Mouse (Mus musculus) urinary bladder, postnatal 0 days (tissue): Measurements from ENCODE around the gene Sypl2. TPM values are rescaled to one million over a fixed set of nuclear protein-coding genes. Genes with fewer than 3 reads are reported as not detected.

Experiments
- polyA plus RNA-seq: library from polyadenylated mRNA; unstranded; fragments of >200 nt; fragmentation: Nextera tagmentation; extraction: Ambion mirVana; gene quantifications from 2 replicates; pipeline ENCODE4 v1.2.1, GENCODE M21; 2015

Gene Sypl2
- polyA plus RNA-seq, result 0.05 TPM in 2 replicates

GRCm38 (mm10) chr3:108226558-108227350 is at the start of gene Sypl2:
Gene Sypl2 (minus strand): TSS chr3:108226648.

DNA sequence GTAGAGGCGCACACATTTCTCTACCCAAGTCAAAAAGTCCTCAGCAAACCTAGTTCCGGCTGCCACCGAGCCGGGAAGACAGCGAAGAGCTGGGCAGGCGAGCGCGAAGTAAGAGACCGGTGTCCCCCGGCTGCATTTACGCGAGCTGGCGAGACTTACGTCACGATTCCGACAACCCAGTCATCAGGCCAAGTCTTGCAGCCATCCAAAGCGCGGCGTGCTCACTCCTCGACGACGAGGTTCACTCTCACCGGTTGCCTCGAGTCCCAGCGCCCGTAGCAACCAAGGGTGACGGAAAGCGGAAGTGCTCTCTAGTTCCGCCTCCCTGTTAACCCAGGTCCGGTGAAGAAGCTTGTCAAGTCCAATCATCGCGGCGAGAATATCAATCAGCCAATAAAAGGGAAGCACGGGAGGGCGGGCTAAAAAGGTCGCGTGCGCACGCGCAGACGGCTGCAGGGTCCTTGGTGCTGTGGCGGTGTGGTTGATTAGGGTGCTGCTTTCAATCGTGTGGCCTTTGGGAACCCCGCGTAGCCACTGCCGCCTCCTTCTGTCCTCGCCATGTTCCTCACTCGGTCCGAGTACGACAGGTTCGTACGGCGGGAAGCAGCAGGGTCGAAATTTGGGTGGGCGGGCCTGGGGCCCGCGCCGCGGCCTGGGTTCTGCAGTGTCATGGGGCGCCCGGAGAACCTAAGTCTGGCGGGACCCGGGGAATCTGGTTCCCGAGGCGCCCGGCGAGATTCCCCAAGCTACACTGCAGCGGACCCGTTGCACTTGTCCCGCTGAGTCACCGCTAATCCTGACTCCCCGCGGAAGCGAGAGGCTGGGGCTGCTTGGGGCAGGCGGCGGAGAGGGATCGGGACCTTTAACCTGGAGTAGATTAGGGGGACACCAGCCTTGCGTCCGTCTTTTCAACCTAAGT is 30.5 kb upstream of the Sypl2 start, which contains the start of gene Psma5:
Gene Psma5, plus strand, starts transcription at position 208 of the 919 bp plus-strand sequence.

DNA sequence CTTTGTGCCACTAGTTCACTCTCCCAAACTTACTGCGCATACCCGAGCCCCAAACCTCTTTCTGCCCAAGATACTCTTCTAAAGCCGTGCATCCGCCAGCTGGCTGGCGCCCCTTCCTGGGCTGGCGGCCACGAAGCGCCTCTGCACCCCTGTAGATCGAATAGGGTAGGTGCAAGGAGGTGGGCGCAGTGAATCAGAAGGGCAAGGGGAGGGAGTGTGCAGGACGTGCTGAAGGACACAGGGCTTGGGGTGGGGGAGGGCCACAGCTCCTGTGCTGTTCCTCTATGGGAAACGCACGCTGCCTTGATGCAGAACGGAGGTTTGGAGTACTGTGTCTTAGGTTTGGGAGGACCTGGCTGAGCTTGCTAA is 15.7 kb downstream of the Sypl2 start, which contains the start of gene Atxn7l2:
Gene Atxn7l2, minus strand, starts transcription at position 164 of the 369 bp plus-strand sequence.

DNA sequence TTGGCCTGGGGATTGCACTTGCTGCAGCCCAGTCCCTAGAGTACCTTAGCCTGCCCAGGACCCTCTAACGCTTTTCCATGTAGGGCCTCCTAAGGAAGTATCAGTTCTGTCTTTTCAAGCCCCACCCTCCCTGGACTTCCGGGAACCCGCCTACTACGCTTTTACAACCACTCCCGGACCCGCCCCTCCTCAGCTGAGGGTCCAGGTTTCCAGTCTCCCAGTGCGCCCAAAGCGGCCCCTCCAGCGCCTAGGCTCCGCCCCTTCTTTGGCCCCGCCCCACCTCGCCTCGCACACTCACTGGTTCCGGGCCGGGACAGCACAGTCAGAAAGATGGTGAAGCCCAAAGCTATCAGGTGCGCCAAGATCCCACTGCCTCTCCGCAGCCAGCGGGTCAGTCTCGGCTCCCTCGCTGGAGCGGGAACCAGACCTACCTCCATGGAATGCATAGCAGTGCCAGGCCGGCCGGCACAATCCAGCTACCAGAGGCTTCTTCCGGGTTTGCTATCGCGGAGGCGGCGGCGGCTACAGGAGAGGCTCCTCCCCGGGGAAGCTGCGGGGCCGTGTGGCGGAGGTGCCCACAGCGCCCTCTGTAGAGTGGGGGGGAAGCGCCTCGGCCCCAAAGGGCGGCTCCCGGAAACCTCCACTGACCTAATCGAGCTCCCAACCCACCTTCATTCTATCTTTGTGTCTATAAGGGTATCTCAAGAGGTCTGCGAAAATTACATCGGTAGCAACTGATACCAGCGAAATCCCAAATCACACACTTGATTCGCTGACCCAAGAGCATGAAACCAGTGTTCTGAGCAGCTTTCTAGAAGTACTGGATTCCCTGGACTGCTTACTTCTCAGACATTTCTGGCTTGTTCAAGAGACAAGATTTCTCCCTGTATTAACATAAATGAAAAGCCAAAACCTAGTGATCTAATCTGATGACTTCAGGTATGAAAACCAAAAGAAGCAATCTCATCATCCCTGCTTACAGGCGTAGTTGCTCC is 25.8 kb downstream of the Sypl2 start, which contains the start of gene Cyb561d1:
Gene Cyb561d1, minus strand, starts transcription at position 884 of the 995 bp plus-strand sequence.

GRCm38 (mm10) chr3:108186098-108187047 is 40.1 kb downstream of the Sypl2 start, which contains the start of gene Amigo1:
Gene Amigo1 (plus strand): TSS chr3:108186335.

Other genes starting within 250 kb of the Sypl2 start
- gene Gstm2, start 240.2 kb downstream of the Sypl2 start, polyA plus RNA-seq, result 109 and 123 TPM in 2 replicates
- 1,712 and 1,836 TPM in 2 replicates for gene Gstm1, start 208.7 kb downstream of the Sypl2 start, polyA plus RNA-seq
- gene Gstm4, start 181.8 kb downstream of the Sypl2 start, polyA plus RNA-seq, result 58.6 and 63.9 TPM in 2 replicates
- 14.9 and 16.5 TPM in 2 replicates for gene Ampd2, start 140.0 kb downstream of the Sypl2 start, polyA plus RNA-seq
- 0.28 and 0.45 TPM in 2 replicates for gene Gnat2, start 133.9 kb downstream of the Sypl2 start, polyA plus RNA-seq
- 98.7 and 117 TPM in 2 replicates for gene Gnai3, start 80.5 kb downstream of the Sypl2 start, polyA plus RNA-seq
- 0.06 TPM in 1 of 2 replicates, not detected in the other for gene Gpr61, start 71.8 kb downstream of the Sypl2 start, polyA plus RNA-seq
- 2.7 and 3.2 TPM in 2 replicates for gene Amigo1, start 40.3 kb downstream of the Sypl2 start, polyA plus RNA-seq
- gene Cyb561d1, start 25.4 kb downstream of the Sypl2 start, polyA plus RNA-seq, result 3.2 and 4.2 TPM in 2 replicates
- 3.8 and 4.5 TPM in 2 replicates for gene Atxn7l2, start 15.7 kb downstream of the Sypl2 start, polyA plus RNA-seq
- 187 and 210 TPM in 2 replicates for gene Psma5, start 30.3 kb upstream of the Sypl2 start, polyA plus RNA-seq
- 7.2 and 8.6 TPM in 2 replicates for gene Sort1, start 57.4 kb upstream of the Sypl2 start, polyA plus RNA-seq
- not detected in 2 replicates for gene Mybphl, start 138.3 kb upstream of the Sypl2 start, polyA plus RNA-seq
- 7.8 and 9.2 TPM in 2 replicates for gene Psrc1, start 157.2 kb upstream of the Sypl2 start, polyA plus RNA-seq
- 0.73 and 1.7 TPM in 2 replicates for gene Celsr2, start 188.9 kb upstream of the Sypl2 start, polyA plus RNA-seq
- 76.3 and 84.8 TPM in 2 replicates for gene Sars, start 218.6 kb upstream of the Sypl2 start, polyA plus RNA-seq